In the genomic region with DNA sequence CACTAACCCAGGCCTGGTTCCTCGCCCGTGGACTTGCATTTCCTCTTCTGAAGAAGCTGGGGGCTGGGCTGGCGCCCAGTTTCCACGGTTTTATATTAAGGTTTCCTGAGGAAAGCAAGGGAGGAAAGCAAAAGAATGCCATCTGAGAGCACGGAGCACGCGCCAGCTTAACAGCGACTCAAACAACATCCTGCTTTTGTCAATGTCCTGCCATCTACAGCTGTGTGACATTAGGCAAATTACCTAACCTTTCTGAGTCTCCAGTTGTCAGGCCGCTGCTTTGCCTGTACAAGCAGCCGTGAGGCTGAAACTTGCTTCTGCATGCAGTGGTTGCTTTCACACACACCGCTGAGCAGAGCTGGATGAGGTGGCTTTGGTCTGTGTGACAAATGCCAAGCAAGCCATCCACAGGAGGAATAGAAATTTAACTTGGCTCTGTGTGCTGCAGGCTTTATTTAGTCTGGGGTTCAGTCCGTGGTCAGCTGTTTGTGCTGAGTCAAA, we compare ENCODE assay signal across 10 mouse cellular contexts. TPM values are rescaled to one million over a fixed set of nuclear protein-coding genes. Genes with fewer than 3 reads are reported as not detected.
A peak's percentile ranks its signal among the peaks of the same experiment; 100 is the strongest.
DNase-seq lines count a peak whose midpoint lies in the region; ATAC-seq and TF ChIP-seq lines count a peak whose summit lies in the region.
"Had no signal": no experiment of that assay in that cellular context is flagged by ENCODE, and none has a peak within 500 bp of the region (broad histone marks: within the 10 kb centered on the region; RNA-seq: fewer than 3 reads in every experiment).

No protein-coding gene starts in this region.

- no peak overlapping the region for H3K9ac ChIP-seq in midbrain, embryonic 12.5 days (replicated peaks)
- H3K9ac ChIP-seq in midbrain, embryonic 14.5 days (replicated peaks; ENCODE audit: low read length), result no peak overlapping the region

- H3K4me3 ChIP-seq in midbrain, embryonic 12.5 days, result no peak overlapping the region
- H3K4me3 ChIP-seq in midbrain, embryonic 14.5 days (replicated peaks; ENCODE audit: low read depth, low read length), result no peak overlapping the region
- no peak overlapping the region for H3K4me3 ChIP-seq in brown adipose tissue, adult 24 weeks (ENCODE audit: insufficient read depth, low read depth, low read length)
- H3K4me3 ChIP-seq in lung, adult 2 months (replicated peaks; ENCODE audit: extremely low read depth, low read depth, low read length), result no peak overlapping the region

- TF ChIP-seq CTCF in lung, adult 2 months (IDR thresholded peaks at IDR 0.05; ENCODE audit: insufficient read depth, low read length), result no peak

- ATAC-seq in midbrain, embryonic 12.5 days (ENCODE audit: low FRiP score, low read depth), result no peak
- ATAC-seq in midbrain, embryonic 14.5 days (ENCODE audit: low FRiP score, low TSS enrichment), result no peak

- H3K27me3 ChIP-seq in midbrain, embryonic 12.5 days, result no peaks in the 10 kb centered on the region; the same call in 1 of the 2 replicates
- H3K27me3 ChIP-seq in midbrain, embryonic 14.5 days (ENCODE audit: control insufficient read depth, insufficient read depth, low read length), result no peaks in the 10 kb centered on the region

- H3K4me1 ChIP-seq in midbrain, embryonic 12.5 days, result peaks cover 14% of the 10 kb centered on the region
- H3K4me1 ChIP-seq in midbrain, embryonic 14.5 days (ENCODE audit: control insufficient read depth, insufficient read depth, low read length), result peaks cover 7% of the 10 kb centered on the region; the same call in 1 of the 2 replicates
- peaks cover 17% of the 10 kb centered on the region; the same call in 1 of the 2 replicates for H3K4me1 ChIP-seq in brown adipose tissue, adult 24 weeks (ENCODE audit: control insufficient read depth, insufficient read depth, insufficient read length, low read length)
- peaks cover 23% of the 10 kb centered on the region for H3K4me1 ChIP-seq in lung, adult 2 months (ENCODE audit: control insufficient read depth, insufficient read depth, low read length)

- H3K27ac ChIP-seq in midbrain, embryonic 12.5 days (replicated peaks), result 0 out of 2 replicates have a peak overlapping the region, but pooled peaks have one; percentile 26
- H3K27ac ChIP-seq in midbrain, embryonic 14.5 days (replicated peaks; ENCODE audit: low read depth, low read length), result no peak overlapping the region
- peak overlapping the region; percentile 80 for H3K27ac ChIP-seq in brown adipose tissue, adult 24 weeks (replicated peaks; ENCODE audit: low read depth, low read length)

- no peak overlapping the region for H3K4me2 ChIP-seq in midbrain, embryonic 12.5 days (replicated peaks)
- no peak overlapping the region for H3K4me2 ChIP-seq in midbrain, embryonic 14.5 days (ENCODE audit: low read length)

- no peak for DNase-seq in midbrain, embryonic 14.5 days
- DNase-seq in kidney, adult 11 months, result peak; percentile 65
- DNase-seq in lung, adult 2 months, result peak; percentile 28
- no peak for DNase-seq in urinary bladder, postnatal 36 days (ENCODE audit: low spot score in 2 of 2)
- no peak for DNase-seq in left cerebral cortex, adult 8-10 months (ENCODE audit: low spot score in 2 of 2)
- no peak for DNase-seq in adrenal gland, postnatal 36 days

- 71% methylated on average over 12 of the region's 12 CpGs for WGBS in midbrain, embryonic 12.5 days
- 76% methylated on average over 12 of the region's 12 CpGs for WGBS in midbrain, embryonic 14.5 days
- WGBS in lung, adult 2 months, result 22% methylated on average over 12 of the region's 12 CpGs

- H3K9me3 ChIP-seq in midbrain, embryonic 12.5 days, result peaks cover 9% of the 10 kb centered on the region; the same call in 1 of the 2 replicates
- H3K9me3 ChIP-seq in midbrain, embryonic 14.5 days (ENCODE audit: control insufficient read depth, low read length), result no peaks in the 10 kb centered on the region

- 0 out of 2 replicates have a peak, but pooled peaks have one; percentile 16 for TF ChIP-seq POLR2A in lung, adult 2 months (IDR thresholded peaks at IDR 0.05; ENCODE audit: borderline replicate concordance, extremely low read depth, low read depth, low read length)

- H3K36me3 ChIP-seq in midbrain, embryonic 12.5 days, result no peaks in the 10 kb centered on the region
- no peaks in the 10 kb centered on the region for H3K36me3 ChIP-seq in midbrain, embryonic 14.5 days (ENCODE audit: control insufficient read depth, insufficient read depth, low read length)

RNA-seq across cellular contexts. Expression of a gene that starts 41.8 kb away (rescaled TPM):
- polyA plus RNA-seq in midbrain, embryonic 12.5 days (2016; fragmentation: Nextera tagmentation; extraction: Ambion mirVana), result 61.4 TPM in 2 replicates
- 49.8 and 57.9 TPM in 2 replicates for polyA plus RNA-seq in midbrain, embryonic 14.5 days (2014; fragmentation: Nextera tagmentation; extraction: Ambion mirVana)
- polyA plus RNA-seq in brown adipose tissue, adult 24 weeks (2012; ENCODE audit: insufficient read depth, insufficient read length, missing spikeins), result 13.8 and 15.4 TPM in 2 replicates
- polyA plus RNA-seq in lung, adult 2 months (2012; rRNA removed), result 24.8 and 28.3 TPM in 2 replicates
- 100 to 1,000 TPM in 2 of 4 experiments, 10 to 100 TPM in 2; 94.0 to 124 (median 106) TPM for total RNA-seq in left cerebral cortex, adult 8-10 months (2022)
- 10 to 100 TPM; 54.0 to 74.3 TPM for total RNA-seq in adrenal gland, postnatal 36 days (2021)

RNA-seq across cellular contexts. Expression of a gene that starts 48.8 kb away (rescaled TPM):
- polyA plus RNA-seq in midbrain, embryonic 12.5 days (2016; fragmentation: Nextera tagmentation; extraction: Ambion mirVana), result not detected in 2 replicates
- not detected in 2 replicates for polyA plus RNA-seq in midbrain, embryonic 14.5 days (2014; fragmentation: Nextera tagmentation; extraction: Ambion mirVana)
- not detected in 2 replicates for polyA plus RNA-seq in brown adipose tissue, adult 24 weeks (2012; ENCODE audit: insufficient read depth, insufficient read length, missing spikeins)
- 0.11 TPM in 1 of 2 replicates, not detected in the other for polyA plus RNA-seq in lung, adult 2 months (2012; rRNA removed)
- total RNA-seq in left cerebral cortex, adult 8-10 months (2022), result not detected
- not detected for total RNA-seq in adrenal gland, postnatal 36 days (2021)
- polyA plus RNA-seq: cerebellum, adult 2 months; limb, embryonic 11.5 days had no signal

Comparison
In these comparisons a context has a peak if more than half of its experiments do, and no peak if none do; other contexts are left out.
1. DNase-seq: peak in kidney, adult 11 months (single experiment) and lung, adult 2 months (single experiment); none in midbrain, embryonic 14.5 days (single experiment), urinary bladder, postnatal 36 days (0 of 2), left cerebral cortex, adult 8-10 months (0 of 2) and adrenal gland, postnatal 36 days (0 of 2).